Mouse (Mus musculus) G1E-ER4 (cell line): ENCODE results near the gene Inpp5b. TPM values are rescaled to one million over a fixed set of nuclear protein-coding genes. Genes with fewer than 3 reads are reported as not detected.

ENCODE experiments used
- GATA1 ChIP-seq: IDR thresholded peaks from one replicate; pipeline ENCODE4 v1.8.0; 2012; ENCODE audit warnings: low read length, inconsistent platforms
- polyA plus RNA-seq: library from polyadenylated mRNA; stranded (reverse); fragments of >175 nt; gene quantifications from 2 replicates; pipeline ENCODE4 v1.2.3, GENCODE M21; 2012

Gene Inpp5b
- polyA plus RNA-seq, 1 experiment = 40.9 TPM

DNA sequence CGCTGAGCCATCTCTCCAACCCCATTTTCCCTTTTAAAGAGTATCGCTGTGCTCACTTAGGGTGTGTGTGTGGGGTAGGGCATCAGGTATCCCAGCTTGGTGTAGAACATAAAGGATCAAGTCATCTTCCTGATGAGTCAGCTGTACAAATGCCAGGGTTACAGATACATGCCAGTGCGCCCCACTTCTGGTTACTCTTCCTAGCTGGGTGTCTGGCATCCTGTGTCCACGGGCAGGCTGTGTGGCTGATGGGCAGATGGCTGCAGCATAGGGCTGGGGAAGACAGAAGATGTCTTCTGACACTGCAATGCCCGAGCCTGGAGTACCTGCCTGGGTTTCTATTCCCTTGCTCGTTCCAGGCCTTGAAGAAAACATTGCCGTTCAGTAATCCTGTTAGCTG is 39.7 kb downstream of the Inpp5b start:
- no peak for TF ChIP-seq GATA1

DNA sequence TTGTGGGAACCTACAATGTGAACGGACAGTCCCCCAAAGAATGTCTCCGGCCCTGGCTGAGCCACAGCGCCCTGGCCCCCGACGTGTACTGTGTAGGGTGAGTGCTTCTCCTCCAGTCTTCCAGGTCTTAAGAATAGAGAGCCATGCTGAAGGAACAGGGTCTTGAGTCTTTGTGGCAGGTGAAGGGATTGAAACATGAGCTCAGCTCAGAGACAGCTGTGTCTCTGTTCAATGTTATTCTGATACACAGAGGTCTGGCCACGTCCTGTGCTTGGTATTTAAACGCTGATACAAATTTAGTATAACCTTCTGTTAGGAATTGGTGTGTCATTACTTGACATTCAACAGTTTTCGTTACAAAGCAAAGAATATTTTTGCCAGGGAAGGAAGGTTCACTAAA is 40.7 kb downstream of the Inpp5b start:
- TF ChIP-seq GATA1 = no peak

DNA sequence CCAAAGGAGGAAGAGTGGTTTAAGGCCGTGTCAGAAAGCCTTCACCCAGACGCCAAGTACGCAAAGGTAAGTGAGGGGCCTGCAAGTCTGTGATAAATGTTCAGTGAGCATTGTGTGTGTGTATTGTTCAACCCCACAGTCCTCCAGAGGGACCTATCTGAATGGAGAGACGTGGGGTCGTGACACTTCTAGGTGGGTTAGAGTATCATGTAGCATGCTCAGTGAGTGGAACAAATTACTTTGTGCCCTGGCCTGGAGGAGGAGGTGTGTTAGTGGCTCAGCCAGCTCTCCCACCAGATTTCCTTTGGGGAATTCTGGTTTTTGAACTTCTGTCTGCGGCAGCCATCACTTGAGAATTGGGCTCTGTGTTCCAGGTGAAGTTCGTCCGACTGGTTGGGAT is 42.3 kb downstream of the Inpp5b start:
- no peak for TF ChIP-seq GATA1

DNA sequence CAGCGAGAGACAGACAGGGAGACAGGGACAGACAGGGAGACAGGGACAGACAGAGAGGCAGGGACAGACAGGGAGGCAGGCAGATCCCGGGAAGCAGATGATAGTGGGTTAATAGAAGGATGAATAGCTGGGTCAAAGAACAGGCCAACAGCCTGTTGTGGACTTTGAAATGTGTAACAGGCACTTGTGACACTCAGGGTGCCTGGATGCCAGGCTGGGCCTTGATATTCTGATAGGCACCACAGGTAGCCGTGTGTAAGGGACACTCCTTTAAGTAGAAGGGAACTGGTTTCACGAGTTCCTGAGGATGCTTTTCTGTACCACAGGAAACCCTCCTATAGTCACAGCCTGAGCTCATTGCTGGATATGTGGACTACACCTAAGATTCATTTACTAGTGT is 48.4 kb downstream of the Inpp5b start:
- TF ChIP-seq GATA1 = no peak

DNA sequence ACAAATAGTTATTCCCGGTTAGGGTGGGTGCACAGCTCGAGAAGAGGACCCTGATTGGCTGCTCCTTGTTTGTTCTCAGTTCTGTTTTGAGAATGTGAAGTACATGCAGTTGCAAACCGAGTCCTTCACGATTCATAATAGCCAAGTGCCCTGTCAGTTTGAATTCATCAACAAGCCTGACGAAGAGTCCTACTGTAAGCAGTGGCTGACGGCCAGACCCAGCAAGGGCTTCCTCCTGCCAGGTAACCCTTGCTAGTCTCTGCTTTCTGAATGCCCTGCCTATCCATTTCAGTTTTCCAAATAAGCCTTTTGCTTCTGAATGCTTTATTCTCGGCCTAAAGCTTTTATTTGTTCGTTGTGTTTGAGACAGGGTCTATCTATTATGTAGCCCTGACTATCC is 50.5 kb downstream of the Inpp5b start:
- no peak for TF ChIP-seq GATA1

DNA sequence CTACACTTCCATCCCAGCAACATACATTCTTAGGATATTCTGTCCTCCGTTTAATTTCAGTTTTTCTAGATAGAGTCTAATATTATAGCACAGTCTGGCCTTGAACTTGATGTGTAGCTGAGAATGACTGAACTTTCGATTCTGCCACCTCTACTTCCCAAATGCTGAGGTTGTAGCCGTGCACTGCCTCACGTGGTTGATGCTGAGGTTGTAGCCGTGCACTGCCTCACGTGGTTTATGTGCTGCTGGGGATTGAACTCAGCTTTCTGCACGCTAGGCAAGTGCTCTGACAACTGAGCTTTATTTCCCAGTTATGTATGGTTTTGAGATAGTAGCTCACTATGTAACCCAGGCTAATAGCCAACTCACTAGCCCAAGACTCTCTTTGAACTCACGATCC is 54.5 kb downstream of the Inpp5b start:
- no peak for TF ChIP-seq GATA1

DNA sequence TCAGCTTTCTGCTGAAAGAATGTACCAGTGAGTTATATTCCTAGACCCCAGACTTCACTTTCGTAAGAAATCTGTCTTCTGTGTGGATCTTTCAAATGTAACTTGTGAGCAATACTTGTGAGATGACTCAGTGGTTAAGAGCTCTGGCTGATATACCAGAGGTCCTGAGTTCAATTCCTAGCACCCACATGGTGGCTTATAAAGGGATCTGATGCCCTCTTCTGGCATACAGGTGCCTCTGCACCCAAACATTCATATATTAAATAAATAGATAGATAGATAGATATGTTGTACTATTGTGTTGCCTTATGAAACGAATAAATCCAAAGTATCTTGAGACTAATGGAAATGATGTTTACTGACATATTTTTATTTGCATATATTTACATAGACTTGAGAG is 55.3 kb downstream of the Inpp5b start:
- no peak for TF ChIP-seq GATA1

DNA sequence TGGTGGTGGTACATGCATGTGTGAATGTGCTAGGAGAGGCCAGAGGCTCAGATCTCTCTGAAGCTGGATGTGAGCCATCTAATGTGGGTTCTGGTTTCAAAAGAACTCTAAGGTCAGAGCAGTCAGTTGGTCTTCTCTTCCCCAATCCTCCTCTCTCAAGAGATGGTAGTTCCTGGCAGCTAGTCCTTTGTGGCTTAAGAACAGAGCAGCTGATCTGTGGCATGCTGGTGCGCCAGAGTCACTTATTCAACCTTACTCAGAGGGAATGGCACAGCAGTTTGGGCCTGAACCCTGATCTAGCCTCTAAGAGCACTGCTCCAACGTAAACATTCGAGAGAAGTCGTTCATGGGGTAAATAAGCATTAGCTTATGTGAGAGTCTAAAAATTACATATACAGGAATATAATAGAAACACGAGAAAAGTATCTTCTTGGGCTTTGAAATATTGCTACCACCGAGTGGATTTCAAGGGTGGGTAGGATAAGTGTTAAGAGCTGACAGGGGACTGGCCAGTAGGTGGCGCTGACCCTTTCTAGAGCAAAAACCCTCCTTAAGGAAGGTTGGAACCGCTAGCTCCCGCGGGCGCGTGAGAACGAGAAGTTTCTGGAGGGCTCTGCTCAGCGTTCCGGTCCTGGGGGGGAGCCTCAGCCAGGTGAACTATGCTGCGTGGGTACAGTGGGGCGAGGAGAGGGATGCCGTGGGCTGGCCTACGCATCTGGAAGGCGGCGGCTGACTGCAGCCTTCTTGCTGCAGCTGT is 60.1 kb downstream of the Inpp5b start, which contains the start of gene Mtf1:
Mtf1 (plus strand) TSS at position 553 of the 757 bp plus-strand sequence.
- TF ChIP-seq GATA1 = no peak

DNA sequence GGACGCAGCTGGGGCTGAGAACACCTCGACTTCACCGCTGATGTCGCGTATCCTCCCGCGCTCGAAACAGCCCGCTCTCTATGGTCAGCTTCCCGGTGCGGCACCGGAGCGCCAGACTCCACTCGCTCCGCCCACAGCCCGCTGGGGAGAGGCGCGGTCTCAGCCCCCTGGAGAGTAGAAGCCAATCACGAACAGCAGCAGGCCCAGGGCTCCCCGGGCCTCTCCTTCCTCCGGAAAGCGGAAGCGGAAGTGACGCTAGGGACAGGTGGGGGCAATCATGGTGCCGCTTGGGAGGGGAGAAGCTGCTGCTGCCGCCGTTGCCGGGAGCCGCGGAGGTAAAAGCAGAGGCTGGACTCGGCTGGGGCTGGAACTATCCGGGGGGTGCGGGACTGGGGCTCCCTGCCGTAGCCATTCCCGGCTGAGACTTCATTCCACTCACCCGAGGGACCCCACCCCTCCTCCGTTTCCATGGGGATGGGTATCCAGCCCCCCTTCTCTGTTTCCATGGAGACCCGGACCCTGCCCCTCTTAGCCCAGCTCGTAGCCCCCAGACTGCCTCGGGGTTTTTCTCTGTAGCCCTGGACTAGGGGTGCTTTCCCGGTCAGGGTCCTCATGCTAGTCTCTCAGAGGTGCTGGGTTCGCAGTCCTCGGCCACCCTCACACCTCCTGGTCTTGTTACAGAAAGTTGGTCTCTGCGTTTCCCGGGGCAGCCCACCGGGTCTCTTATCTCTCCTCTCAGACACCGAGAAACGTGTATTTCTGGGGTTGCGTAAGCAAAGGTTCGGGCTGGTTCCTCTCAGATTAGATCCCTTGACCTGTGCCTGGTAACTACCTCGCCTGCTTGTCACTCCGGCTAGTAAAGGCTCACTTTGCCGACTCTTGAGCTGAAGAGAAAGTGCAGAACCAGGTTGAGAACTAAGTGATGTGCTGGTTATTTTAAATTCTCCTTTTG is 60.9 kb downstream of the Inpp5b start:
- no peak for TF ChIP-seq GATA1

DNA sequence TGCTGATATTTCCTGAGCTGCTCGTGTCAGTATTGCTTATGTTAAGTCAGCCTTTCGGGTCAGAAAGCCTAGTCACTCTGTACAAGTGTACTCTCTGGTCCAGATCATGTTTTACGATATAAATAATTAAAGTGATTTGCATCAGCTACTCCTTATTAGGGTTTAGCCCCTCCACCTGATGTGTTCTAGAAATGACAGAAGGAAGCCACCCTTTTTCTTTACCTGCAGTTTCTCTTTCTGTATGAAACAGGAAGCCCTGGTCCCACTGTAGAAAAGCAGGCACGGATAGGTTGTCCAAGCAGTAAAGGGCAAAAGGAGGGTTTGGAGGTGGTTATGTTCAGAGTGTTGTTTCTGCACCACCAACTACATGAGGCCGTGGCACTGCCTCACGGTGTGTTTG is 61.8 kb downstream of the Inpp5b start:
- no peak for TF ChIP-seq GATA1

DNA sequence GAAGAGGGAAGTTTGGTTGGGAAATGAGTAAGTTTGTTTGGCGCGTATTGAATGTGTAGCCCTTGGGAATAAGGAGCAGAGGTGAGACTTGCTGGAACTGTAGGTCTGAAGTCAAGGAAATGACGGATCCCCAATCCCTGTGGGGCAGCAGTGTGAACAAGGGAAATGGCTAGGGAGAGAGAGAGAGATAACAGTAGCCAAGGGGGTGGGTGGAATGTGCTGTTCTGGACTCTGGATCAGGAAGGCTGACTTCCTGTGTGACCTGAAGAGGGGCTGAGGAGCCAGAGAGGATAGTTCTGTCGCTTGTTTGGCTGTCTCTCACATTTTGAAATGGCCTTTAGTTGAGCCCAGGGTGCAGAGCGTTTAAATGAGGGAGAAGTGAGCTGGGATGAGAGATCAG is 66.9 kb downstream of the Inpp5b start:
- no peak for TF ChIP-seq GATA1

DNA sequence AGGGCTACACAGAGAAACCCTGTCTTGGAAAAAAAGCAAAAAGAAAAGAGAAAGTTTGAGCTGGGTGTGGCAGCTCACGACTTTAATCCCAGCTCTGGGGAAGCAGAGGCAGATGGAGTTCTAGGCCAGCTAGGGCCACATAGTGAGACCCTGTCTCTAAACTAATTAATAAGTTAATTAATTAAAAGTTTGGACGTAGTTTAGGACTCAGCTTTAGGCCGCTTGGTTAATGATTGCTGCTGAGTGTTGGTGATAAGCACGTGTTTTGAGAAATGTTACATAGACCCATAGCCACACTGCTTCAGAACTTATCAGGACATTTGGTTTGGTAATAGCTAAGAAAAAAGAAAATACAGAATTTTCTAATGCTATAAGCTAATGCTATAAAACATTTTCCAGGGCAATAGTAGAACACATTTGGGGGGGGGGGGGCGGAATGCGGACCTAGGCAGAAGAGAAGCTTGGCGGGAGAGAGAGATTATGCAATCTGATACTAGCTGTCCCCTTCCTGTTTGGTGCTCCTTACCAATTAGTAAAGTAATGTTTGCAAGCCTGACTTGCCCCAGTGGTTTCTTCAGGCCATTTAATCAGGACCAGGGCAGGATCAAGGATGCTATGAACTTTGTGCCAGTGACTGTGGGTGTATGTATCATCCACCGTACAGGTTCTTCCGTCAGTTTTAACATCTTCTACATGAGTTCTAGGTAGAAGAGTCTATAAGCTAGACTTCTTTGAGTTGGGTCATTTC is 67.7 kb downstream of the Inpp5b start:
- no peak for TF ChIP-seq GATA1

DNA sequence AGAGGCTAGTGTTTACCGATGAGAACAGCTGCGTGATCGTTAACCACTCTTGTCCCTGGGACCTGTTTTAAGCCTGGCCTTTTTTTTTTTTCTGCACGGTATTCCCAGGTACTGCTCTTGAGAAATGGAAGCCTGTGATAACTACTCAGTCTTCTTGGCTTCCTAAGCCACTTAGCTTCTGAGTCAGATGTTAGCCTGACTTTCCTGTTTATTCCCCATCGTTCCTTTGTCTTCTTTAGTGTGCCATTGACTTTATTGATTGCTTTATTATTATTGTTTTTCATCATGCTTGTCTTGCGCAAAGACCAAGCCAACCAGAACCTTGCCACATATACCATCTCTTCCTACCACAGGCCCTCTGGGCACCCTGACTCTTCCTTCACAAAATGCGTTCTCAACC is 68.4 kb downstream of the Inpp5b start:
- TF ChIP-seq GATA1 = no peak

DNA sequence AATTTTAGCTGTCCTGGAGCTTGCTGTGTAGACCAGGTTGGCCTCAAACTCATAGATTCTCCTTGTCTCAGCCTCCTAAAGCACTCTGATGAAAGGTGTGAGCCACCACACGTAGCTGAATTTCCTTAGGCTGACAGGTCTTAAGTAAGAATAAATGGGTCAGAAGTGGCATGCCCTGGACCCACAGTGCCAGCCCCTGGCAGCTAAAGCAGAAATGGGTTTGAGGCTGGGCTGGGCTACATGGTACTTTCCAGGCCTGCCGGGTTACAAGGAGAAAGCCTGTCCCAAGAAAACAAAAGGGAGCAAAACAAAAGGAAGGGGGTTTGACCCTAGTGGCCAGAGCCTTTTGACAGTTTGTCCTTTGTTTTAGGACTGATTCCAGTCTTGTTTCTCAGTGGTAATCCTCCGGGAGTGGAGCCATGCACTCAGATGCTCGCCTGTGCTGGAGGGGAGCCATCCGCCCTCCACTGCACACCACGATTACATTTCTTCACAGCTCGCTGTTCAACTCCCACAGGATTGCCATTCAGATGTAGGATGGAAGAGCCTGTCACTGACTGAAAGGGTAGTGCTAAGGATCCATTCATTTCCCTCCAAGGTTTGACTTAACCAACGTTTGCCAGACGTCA is 69.8 kb downstream of the Inpp5b start:
- no peak for TF ChIP-seq GATA1

DNA sequence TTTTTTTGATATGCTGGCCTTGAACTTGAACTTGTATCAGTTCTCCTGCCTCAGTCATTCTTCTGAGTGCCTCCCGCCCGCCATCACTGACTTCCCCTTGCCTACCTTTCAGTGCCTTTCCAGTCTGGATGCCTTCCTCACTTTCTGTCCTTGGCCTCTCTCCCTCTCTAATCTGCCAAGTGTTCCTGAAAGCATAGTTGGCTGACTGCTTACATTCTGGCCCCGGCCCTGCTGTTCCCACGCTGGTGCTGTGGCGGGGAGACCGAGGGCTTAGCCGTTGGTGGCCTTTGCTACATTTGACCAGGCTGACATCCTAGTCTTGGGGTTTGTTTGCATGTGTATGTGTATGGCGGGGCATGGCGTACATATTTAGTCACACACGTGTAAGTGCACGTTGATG is 74.3 kb downstream of the Inpp5b start:
- no peak for TF ChIP-seq GATA1
